21 mouse cellular contexts compared by ENCODE assay signal in genomic region chr19:15769651-15770050, GRCm38 (mm10).
DNase-seq lines count a peak whose midpoint lies in the region; ATAC-seq lines count a peak whose summit lies in the region.
"Had no signal": no experiment of that assay in that cellular context is flagged by ENCODE, and none has a peak within 500 bp of the region (broad histone marks: within the 10 kb centered on the region; RNA-seq: fewer than 3 reads in every experiment).

No protein-coding gene starts in this region.

- no peaks in the 10 kb centered on the region for H3K9me3 ChIP-seq in neural tube, embryonic 13.5 days
- H3K9me3 ChIP-seq in neural tube, embryonic 14.5 days (ENCODE audit: control insufficient read depth, low read length): no peaks in the 10 kb centered on the region
- no peaks in the 10 kb centered on the region for H3K9me3 ChIP-seq in neural tube, embryonic 15.5 days (replicated peaks)
- H3K9me3 ChIP-seq: G1E had no signal

- 0 out of 2 replicates have a peak overlapping the region, but pooled peaks have one; percentile 16 for H3K27ac ChIP-seq in neural tube, embryonic 13.5 days (replicated peaks)
- H3K27ac ChIP-seq in neural tube, embryonic 14.5 days (ENCODE audit: low read depth, low read length): no peak overlapping the region
- H3K27ac ChIP-seq in neural tube, embryonic 15.5 days (replicated peaks): no peak overlapping the region

- ATAC-seq in neural tube, embryonic 13.5 days (ENCODE audit: low read depth): peak; percentile 61; the same call in 1 of the 2 replicates
- peak; percentile 63 for ATAC-seq in neural tube, embryonic 14.5 days (ENCODE audit: low read depth)
- ATAC-seq in neural tube, embryonic 15.5 days (ENCODE audit: low FRiP score): 0 out of 2 replicates have a peak, but pooled peaks have one; percentile 28
- no peak for ATAC-seq in inflammation-experienced regulatory T-cells, adult 6 months
- ATAC-seq: activated CD4-positive, CD25-positive, alpha-beta regulatory T cell, adult 4 months; CD4-positive, CD25-positive, alpha-beta regulatory T cell, adult 4 months; Patski had no signal

- DNase-seq in neural tube, embryonic 10.5 days (ENCODE audit: extremely low spot score, low spot score): no peak
- no peak for DNase-seq in left cerebral cortex, postnatal 14 days (ENCODE audit: low spot score in 2 of 2)
- DNase-seq: adrenal gland, adult 2 months; adrenal gland, adult 8-10 months; adrenal gland, postnatal 10 days; adrenal gland, postnatal 14 days; adrenal gland, postnatal 25 days; adrenal gland, postnatal 36 days; B cell, adult 2 months; cerebellum, adult 11 months; cerebellum, adult 11-12 months; cerebellum, adult 18-20 months had no signal

- H3K4me3 ChIP-seq in neural tube, embryonic 13.5 days: no peak overlapping the region
- no peak overlapping the region for H3K4me3 ChIP-seq in neural tube, embryonic 14.5 days (ENCODE audit: low read depth, low read length)
- no peak overlapping the region for H3K4me3 ChIP-seq in neural tube, embryonic 15.5 days (replicated peaks)

- peaks cover 16% of the 10 kb centered on the region for H3K4me1 ChIP-seq in neural tube, embryonic 13.5 days (replicated peaks)
- H3K4me1 ChIP-seq in neural tube, embryonic 14.5 days (ENCODE audit: control insufficient read depth, insufficient read depth, low read length): 0 out of 2 replicates have a peak, but pooled peaks cover 3% of the 10 kb centered on the region
- H3K4me1 ChIP-seq in neural tube, embryonic 15.5 days: peaks cover 10% of the 10 kb centered on the region

- no peaks in the 10 kb centered on the region for H3K36me3 ChIP-seq in neural tube, embryonic 13.5 days
- H3K36me3 ChIP-seq in neural tube, embryonic 14.5 days (ENCODE audit: control insufficient read depth, insufficient read depth, low read length): no peaks in the 10 kb centered on the region
- no peaks in the 10 kb centered on the region for H3K36me3 ChIP-seq in neural tube, embryonic 15.5 days
- H3K36me3 ChIP-seq: G1E had no signal

- no peak overlapping the region for H3K4me2 ChIP-seq in neural tube, embryonic 13.5 days
- H3K4me2 ChIP-seq in neural tube, embryonic 14.5 days (ENCODE audit: low read depth, low read length): no peak overlapping the region
- H3K4me2 ChIP-seq in neural tube, embryonic 15.5 days: no peak overlapping the region

- H3K9ac ChIP-seq in neural tube, embryonic 13.5 days: no peak overlapping the region
- no peak overlapping the region for H3K9ac ChIP-seq in neural tube, embryonic 14.5 days (replicated peaks; ENCODE audit: low read depth, low read length)
- H3K9ac ChIP-seq in neural tube, embryonic 15.5 days (replicated peaks): no peak overlapping the region

- H3K27me3 ChIP-seq in neural tube, embryonic 13.5 days: no peaks in the 10 kb centered on the region
- H3K27me3 ChIP-seq in neural tube, embryonic 14.5 days (ENCODE audit: control insufficient read depth, insufficient read depth, low read length): no peaks in the 10 kb centered on the region
- H3K27me3 ChIP-seq in neural tube, embryonic 15.5 days (replicated peaks): no peaks in the 10 kb centered on the region
- H3K27me3 ChIP-seq: CH12.LX had no signal

- intact Hi-C loops in left cerebral cortex, postnatal 14 days (cut with DNase I): no loop called here

- 30% methylated on average over 4 of the region's 4 CpGs for WGBS in neural tube, embryonic 13.5 days
- 27% methylated on average over 4 of the region's 4 CpGs for WGBS in neural tube, embryonic 14.5 days
- 30% methylated on average over 4 of the region's 4 CpGs for WGBS in neural tube, embryonic 15.5 days
